Mouse (Mus musculus): Measurements from ENCODE around the gene Gtpbp3. TPM values are rescaled to one million over a fixed set of nuclear protein-coding genes. Genes with fewer than 3 reads are reported as not detected.
"Not testable (repeated sequence)": the region's sequence is repeated elsewhere in the genome, so short reads cannot be mapped to it uniquely, and the experiment has no call there.

Gene Gtpbp3
- polyA plus RNA-seq, 1 experiment: 35.0 TPM

DNA sequence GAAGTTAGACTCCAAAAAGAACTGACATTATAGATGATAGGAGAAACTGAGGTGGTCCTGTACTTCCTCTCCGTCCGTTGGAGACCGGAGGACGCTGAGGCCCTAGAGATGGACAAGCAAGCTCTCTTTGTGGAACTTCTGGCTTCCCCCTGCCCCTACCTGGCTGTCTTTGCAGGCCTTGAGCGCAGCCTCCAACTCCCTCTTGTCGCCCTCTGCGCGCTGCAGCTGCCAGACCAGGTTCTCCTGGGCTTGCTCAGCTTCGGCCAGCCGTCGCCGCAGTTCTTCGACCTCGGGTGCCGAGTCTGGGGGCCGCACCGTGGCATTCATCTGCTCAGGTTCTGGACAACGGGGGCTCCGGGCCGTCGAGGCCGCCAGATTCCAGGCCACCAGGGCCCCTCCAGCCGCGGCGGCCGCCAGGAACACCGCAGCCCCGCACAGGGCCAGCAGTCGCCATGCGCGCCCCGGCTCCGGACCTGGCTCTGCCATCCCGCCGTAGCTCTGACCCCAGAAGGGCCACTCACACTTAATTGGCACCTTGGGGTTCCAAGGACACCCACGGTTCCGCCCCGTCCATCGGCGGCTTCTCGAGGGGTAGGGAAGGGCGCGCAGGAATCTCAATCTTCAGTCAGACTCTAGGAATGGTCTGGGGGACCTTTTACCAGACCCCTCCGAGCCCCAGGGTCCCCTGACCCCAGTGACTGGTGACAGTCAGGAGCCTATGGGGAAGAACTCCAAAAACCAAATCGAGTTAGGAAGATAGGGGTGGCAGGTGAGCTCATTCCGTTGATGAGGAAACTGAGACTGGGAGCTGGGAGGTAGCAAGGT is 37.5 kb downstream of the Gtpbp3 start, which contains the start of gene Ccdc194:
Gene Ccdc194 (minus strand): TSS at position 486 of the 825 bp plus-strand sequence.
- Histone ChIP-seq H3K4me1 (ENCODE audit: control insufficient read depth, insufficient read depth, low read length) (no peaks in the 10 kb centered on the region), H3K4me3 (ENCODE audit: insufficient read depth, low read length) (no peak within 1 kb of the TSS), H3K27ac (ENCODE audit: insufficient read depth, low read length) (no peak within 1 kb of the TSS)
- TF ChIP-seq CTCF (IDR thresholded peaks at IDR 0.05; ENCODE audit: extremely low read depth, insufficient read depth, low read length) (no peak), POLR2A (IDR thresholded peaks at IDR 0.05; ENCODE audit: extremely low read depth, insufficient read depth, low read length) (no peak)

GRCm38 (mm10) chr8:71526272-71526671 is 38.4 kb downstream of the Gtpbp3 start:
- no peak overlapping the region for H3K27ac ChIP-seq (ENCODE audit: insufficient read depth, low read length)
- TF ChIP-seq CTCF (IDR thresholded peaks at IDR 0.05; ENCODE audit: extremely low read depth, insufficient read depth, low read length): no peak
- no peak for TF ChIP-seq POLR2A (IDR thresholded peaks at IDR 0.05; ENCODE audit: extremely low read depth, insufficient read depth, low read length)
- H3K4me1 ChIP-seq (ENCODE audit: control insufficient read depth, insufficient read depth, low read length): no peaks in the 10 kb centered on the region
- no peak overlapping the region for H3K4me3 ChIP-seq (ENCODE audit: insufficient read depth, low read length)

- Histone ChIP-seq H3K4me3 (ENCODE audit: insufficient read depth, low read length) (no peak overlapping the region), H3K4me1 (ENCODE audit: control insufficient read depth, insufficient read depth, low read length) (no peaks in the 10 kb centered on the region), H3K27ac (ENCODE audit: insufficient read depth, low read length) (no peak overlapping the region)
- TF ChIP-seq POLR2A (IDR thresholded peaks at IDR 0.05; ENCODE audit: extremely low read depth, insufficient read depth, low read length) (no peak), CTCF (IDR thresholded peaks at IDR 0.05; ENCODE audit: extremely low read depth, insufficient read depth, low read length) (no peak)
Observed at GRCm38 (mm10) chr8:71527162-71527870, 39.4 kb downstream of the Gtpbp3 start.

DNA sequence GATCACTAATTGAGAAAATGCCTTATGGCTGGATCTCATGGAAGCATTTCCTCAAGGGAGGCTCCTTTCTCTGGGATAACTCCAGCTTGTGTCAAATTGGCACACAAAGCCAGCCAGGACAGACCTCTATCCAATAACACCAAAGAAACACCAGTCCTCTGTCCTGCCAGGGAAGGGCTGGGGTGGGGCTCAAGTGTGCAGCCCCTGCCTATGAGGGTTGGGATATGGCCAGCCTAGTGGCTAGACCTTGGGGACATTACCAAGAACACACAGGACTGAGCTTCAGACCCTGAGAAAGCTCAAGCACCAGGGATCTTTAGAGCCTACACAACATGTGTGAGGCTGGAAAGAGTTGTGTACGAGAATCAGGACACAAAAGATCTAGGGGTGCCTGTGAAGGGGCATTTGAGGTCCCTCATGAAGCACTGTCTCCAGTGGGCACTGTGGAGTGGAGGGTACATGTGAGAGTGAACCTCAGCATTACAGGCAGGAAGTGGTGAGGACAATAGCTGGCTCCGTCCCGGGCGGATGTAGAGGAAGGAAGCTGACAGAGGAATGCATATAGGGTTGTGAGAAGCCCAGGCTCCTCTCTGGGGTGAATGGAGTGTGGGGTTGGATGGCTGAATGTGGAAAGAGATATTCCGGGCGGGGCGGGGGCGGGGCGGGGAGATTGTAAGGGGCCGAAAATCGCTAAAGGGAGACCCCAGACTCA is 40.6 kb downstream of the Gtpbp3 start:
- H3K4me1 ChIP-seq (ENCODE audit: control insufficient read depth, insufficient read depth, low read length): no peaks in the 10 kb centered on the region
- TF ChIP-seq CTCF (IDR thresholded peaks at IDR 0.05; ENCODE audit: extremely low read depth, insufficient read depth, low read length) (no peak), POLR2A (IDR thresholded peaks at IDR 0.05; ENCODE audit: extremely low read depth, insufficient read depth, low read length) (no peak)
- no peak overlapping the region for H3K4me3 ChIP-seq (ENCODE audit: insufficient read depth, low read length)
- 0 out of 2 replicates have a peak overlapping the region, but pooled peaks have one; percentile 12 for H3K27ac ChIP-seq (ENCODE audit: insufficient read depth, low read length)

- H3K27ac ChIP-seq (ENCODE audit: insufficient read depth, low read length); H3K4me3 ChIP-seq (ENCODE audit: insufficient read depth, low read length); H3K4me1 ChIP-seq (ENCODE audit: control insufficient read depth, insufficient read depth, low read length): not testable (repeated sequence)
- peak; percentile 43 for TF ChIP-seq CTCF (IDR thresholded peaks at IDR 0.05; ENCODE audit: extremely low read depth, insufficient read depth, low read length)
Observed at GRCm38 (mm10) chr8:71530735-71531467, 43.0 kb downstream of the Gtpbp3 start.

- H3K4me3 ChIP-seq (ENCODE audit: insufficient read depth, low read length): no peak overlapping the region
- no peak overlapping the region for H3K27ac ChIP-seq (ENCODE audit: insufficient read depth, low read length)
- TF ChIP-seq CTCF (IDR thresholded peaks at IDR 0.05; ENCODE audit: extremely low read depth, insufficient read depth, low read length) (no peak), POLR2A (IDR thresholded peaks at IDR 0.05; ENCODE audit: extremely low read depth, insufficient read depth, low read length) (no peak)
- no peaks in the 10 kb centered on the region for H3K4me1 ChIP-seq (ENCODE audit: control insufficient read depth, insufficient read depth, low read length)
Observed at GRCm38 (mm10) chr8:71534263-71534810, 46.4 kb downstream of the Gtpbp3 start.

- H3K4me3 ChIP-seq (ENCODE audit: insufficient read depth, low read length): no peak overlapping the region
- no peaks in the 10 kb centered on the region for H3K4me1 ChIP-seq (ENCODE audit: control insufficient read depth, insufficient read depth, low read length)
- no peak overlapping the region for H3K27ac ChIP-seq (ENCODE audit: insufficient read depth, low read length)
- TF ChIP-seq POLR2A (IDR thresholded peaks at IDR 0.05; ENCODE audit: extremely low read depth, insufficient read depth, low read length) (no peak), CTCF (IDR thresholded peaks at IDR 0.05; ENCODE audit: extremely low read depth, insufficient read depth, low read length) (no peak)
Observed at GRCm38 (mm10) chr8:71535663-71536062, 47.8 kb downstream of the Gtpbp3 start.

DNA sequence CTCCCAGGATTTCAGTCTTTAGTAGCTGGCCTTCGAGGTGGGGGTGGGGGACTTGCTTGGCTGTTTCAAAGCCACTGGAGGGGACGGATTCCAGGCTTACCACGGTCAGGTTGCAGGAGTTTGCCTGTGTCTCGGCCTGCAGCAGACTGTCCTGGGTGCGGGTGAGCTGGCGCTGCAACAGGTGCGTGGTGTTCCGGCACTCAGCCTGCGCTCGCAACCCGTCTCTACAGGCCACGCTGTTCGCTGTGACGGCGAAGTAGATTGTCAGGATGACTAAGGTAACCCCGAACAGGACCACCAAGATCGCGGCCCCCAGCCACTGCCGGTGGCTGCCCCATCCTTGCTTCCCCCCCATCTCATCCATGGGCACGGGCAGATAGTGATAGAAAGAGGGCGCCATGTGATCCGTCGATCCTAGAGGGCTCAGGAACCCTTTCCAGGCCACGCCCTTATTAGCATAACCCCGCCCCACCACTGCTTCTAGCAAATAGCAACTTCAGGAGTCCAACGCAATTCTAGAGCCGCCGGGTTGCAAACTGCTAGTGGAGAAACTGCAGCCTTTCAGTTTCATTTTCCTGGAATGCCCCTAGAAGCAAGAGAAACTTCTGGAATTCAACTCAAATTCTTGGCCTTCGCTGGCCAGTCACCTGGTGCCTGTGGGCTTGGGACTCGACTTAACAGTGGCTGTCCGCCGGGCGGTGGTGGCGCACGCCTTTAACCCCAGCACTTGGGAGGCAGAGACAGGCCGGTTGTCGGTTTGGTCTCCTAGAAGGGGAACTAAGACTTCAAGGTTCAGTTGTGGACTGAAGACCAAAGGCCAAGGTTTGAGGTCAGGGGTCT is 49.3 kb downstream of the Gtpbp3 start, which contains the start of gene Bst2:
Gene Bst2 (minus strand): TSS at position 429 of the 840 bp plus-strand sequence.
- Histone ChIP-seq H3K27ac (ENCODE audit: insufficient read depth, low read length) (no peak within 1 kb of the TSS), H3K4me3 (ENCODE audit: insufficient read depth, low read length) (peak within 1 kb of the TSS; percentile 26), H3K4me1 (ENCODE audit: control insufficient read depth, insufficient read depth, low read length) (no peaks in the 10 kb centered on the region)
- no peak for TF ChIP-seq POLR2A (IDR thresholded peaks at IDR 0.05; ENCODE audit: extremely low read depth, insufficient read depth, low read length)
- TF ChIP-seq CTCF (IDR thresholded peaks at IDR 0.05; ENCODE audit: extremely low read depth, insufficient read depth, low read length): no peak

Data from cortical plate, adult 2 months (tissue).